Comparison of ENCODE assay signal across 8 mouse cellular contexts in genomic region chr11:109721781-109722446, GRCm38 (mm10). TPM values are rescaled to one million over a fixed set of nuclear protein-coding genes. Genes with fewer than 3 reads are reported as not detected.
DNase-seq lines count a peak whose midpoint lies in the region; ATAC-seq lines count a peak whose summit lies in the region.

Gene Fam20a (minus strand): TSS chr11:109722279.

- H3K27ac ChIP-seq in hindbrain, embryonic 13.5 days: no peak within 1 kb of the TSS; the same call in 1 of the 2 replicates
- peak within 1 kb of the TSS; percentile 62 for H3K27ac ChIP-seq in lung, embryonic 16.5 days (ENCODE audit: low read length)

- H3K36me3 ChIP-seq in hindbrain, embryonic 13.5 days: no peaks in the 10 kb centered on the region
- H3K36me3 ChIP-seq in lung, embryonic 16.5 days (ENCODE audit: control insufficient read depth, insufficient read depth, low read length): no peaks in the 10 kb centered on the region

- H3K4me1 ChIP-seq in hindbrain, embryonic 13.5 days (replicated peaks): peaks cover 20% of the 10 kb centered on the region
- H3K4me1 ChIP-seq in lung, embryonic 16.5 days (replicated peaks; ENCODE audit: control insufficient read depth, insufficient read depth, low read length): peaks cover 26% of the 10 kb centered on the region

- peak; percentile 19 for ATAC-seq in activated CD4-positive, CD25-positive, alpha-beta regulatory T cell, adult 4 months
- peak; percentile 77 for ATAC-seq in hindbrain, embryonic 13.5 days (ENCODE audit: low FRiP score)
- ATAC-seq in lung, embryonic 16.5 days (ENCODE audit: low read depth): peak; percentile 67

- peak within 1 kb of the TSS; percentile 69 for H3K9ac ChIP-seq in hindbrain, embryonic 13.5 days
- H3K9ac ChIP-seq in lung, embryonic 16.5 days (ENCODE audit: low read length): peak within 1 kb of the TSS; percentile 65

- peak; percentile 34 for DNase-seq in cerebellum, adult 9-11 months
- peak; percentile 43 to 55 for DNase-seq in frontal cortex, postnatal 25 days (ENCODE audit: low spot score in 2 of 2)
- peak; percentile 60 to 68 for DNase-seq in layer of hippocampus, postnatal 14 days (ENCODE audit: low spot score in 2 of 2)
- DNase-seq in ovary, postnatal 10 days (ENCODE audit: low spot score): peak; percentile 48
- DNase-seq in natural killer cell, adult 2 months (ENCODE audit: low spot score in 2 of 2): no peak

- H3K27me3 ChIP-seq in hindbrain, embryonic 13.5 days: peaks cover 34% of the 10 kb centered on the region
- no peaks in the 10 kb centered on the region for H3K27me3 ChIP-seq in lung, embryonic 16.5 days (ENCODE audit: control insufficient read depth, insufficient read depth, low read depth, low read length)

- H3K4me3 ChIP-seq in hindbrain, embryonic 13.5 days: peak within 1 kb of the TSS; percentile 48
- H3K4me3 ChIP-seq in lung, embryonic 16.5 days (ENCODE audit: low read length): peak within 1 kb of the TSS; percentile 57

- WGBS in hindbrain, embryonic 13.5 days: under 1% methylated on average over 31 of the region's 31 CpGs
- 1% methylated on average over 31 of the region's 31 CpGs for WGBS in lung, embryonic 16.5 days

- no peaks in the 10 kb centered on the region for H3K9me3 ChIP-seq in hindbrain, embryonic 13.5 days
- no peaks in the 10 kb centered on the region for H3K9me3 ChIP-seq in lung, embryonic 16.5 days (ENCODE audit: control insufficient read depth, low read length)

- H3K4me2 ChIP-seq in hindbrain, embryonic 13.5 days: peak within 1 kb of the TSS; percentile 96
- H3K4me2 ChIP-seq in lung, embryonic 16.5 days (ENCODE audit: low read depth, low read length): peak within 1 kb of the TSS; percentile 97

RNA-seq across cellular contexts. Expression of gene Fam20a, which starts in this region (rescaled TPM):
- 1 to 10 TPM; 2.1 to 2.2 TPM for polyA plus RNA-seq in activated CD4-positive, CD25-positive, alpha-beta regulatory T cell, adult 4 months (2017; shearing (Covaris generic))
- polyA plus RNA-seq in hindbrain, embryonic 13.5 days (2015; fragmentation: Nextera tagmentation; extraction: Ambion mirVana): 2.4 and 4.0 TPM in 2 replicates
- 10 to 100 TPM; 18.7 to 21.0 TPM for total RNA-seq in layer of hippocampus, postnatal 14 days (2021)
- polyA plus RNA-seq in lung, embryonic 16.5 days (2015; fragmentation: Nextera tagmentation; extraction: Ambion mirVana): 3.3 and 3.4 TPM in 2 replicates

Comparison
In these comparisons a context has a peak if more than half of its experiments do, and no peak if none do; other contexts are left out.
1. ATAC-seq: peak in every context shown above with its lines; median percentile 77 in hindbrain, embryonic 13.5 days; 67 in lung, embryonic 16.5 days; 19 in activated CD4-positive, CD25-positive, alpha-beta regulatory T cell, adult 4 months.
2. DNase-seq: peak in cerebellum, adult 9-11 months (single experiment), frontal cortex, postnatal 25 days (2 of 2), layer of hippocampus, postnatal 14 days (2 of 2) and ovary, postnatal 10 days (single experiment); none in natural killer cell, adult 2 months (0 of 2).